Mouse (Mus musculus) kidney, adult 2 months (tissue): Measurements from ENCODE around the gene Fcrl5.
A peak's percentile ranks its signal among the peaks of the same experiment; 100 is the strongest.

Source experiments
- CTCF ChIP-seq: fragments of 200-500 bp; conservative IDR thresholded peaks from 2 replicates; pipeline ENCODE4 v1.5.1; 2011; ENCODE audit warnings: low read depth, mild to moderate bottlenecking, control low read depth, low read length, moderate library complexity, mixed read lengths; ENCODE audit not compliant: insufficient read depth, insufficient read length
- POLR2A ChIP-seq: fragments of 200-500 bp; IDR thresholded peaks from one replicate; pipeline ENCODE4 v1.6.1; 2011; ENCODE audit warnings: low read depth, low read length, control low read depth

DNA sequence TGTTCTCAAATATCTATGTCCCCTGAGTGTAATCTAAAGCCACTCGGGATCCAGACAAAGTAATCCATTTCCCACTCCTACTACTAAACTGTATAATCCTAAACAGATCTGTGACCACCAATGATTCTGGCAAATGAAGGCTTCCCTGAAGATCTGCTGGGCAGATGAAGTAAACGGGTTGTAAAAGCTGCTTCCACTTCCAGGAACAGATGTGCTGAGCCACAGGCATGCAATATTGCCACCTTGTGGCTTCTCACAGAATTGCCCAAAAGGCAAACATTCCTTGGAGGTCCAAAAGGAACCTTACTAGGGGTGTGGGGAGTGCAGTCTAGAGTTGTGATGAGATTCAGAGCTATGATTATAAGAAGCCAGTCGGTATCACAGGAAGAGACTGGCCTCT lies 63.5 kb downstream of the Fcrl5 start:
- TF ChIP-seq CTCF (peak; percentile 92), POLR2A (no peak)
